Mouse (Mus musculus): ENCODE measurements around the gene Rhox4e.
"Not testable (repeated sequence)": the region's sequence is repeated elsewhere in the genome, so short reads cannot be mapped to it uniquely, and the experiment has no call there.

- not testable (repeated sequence) for TF ChIP-seq GATA1 (IDR thresholded peaks at IDR 0.05; ENCODE audit: borderline replicate concordance, low read length); FLI1 (IDR thresholded peaks at IDR 0.05; ENCODE audit: low read length)
Observed at GRCm38 (mm10) chrX:37580692-37581091, 23.5 kb downstream of the Rhox4e start, which contains the start of gene Rhox3f.
